Mouse (Mus musculus) left cerebral cortex, adult 2 months (tissue): Measurements from ENCODE around the gene Lin54. TPM values are rescaled to one million over a fixed set of nuclear protein-coding genes. Genes with fewer than 3 reads are reported as not detected.

Experiments
- DNase-seq, 2 experiments: peaks; one replicate each; pipeline ENCODE4 v3.0.0; 2021 to 2022; ENCODE audit warnings: low spot score in 2 of 2, mixed read lengths in 1 of 2; ENCODE audit errors: extremely low spot score in 1 of 2
- H3K27ac ChIP-seq: fragments of 200-600 bp; 2 replicates; pipeline ENCODE4 v1.8.1; 2022
- H3K4me3 ChIP-seq: fragments of 200-600 bp; 2 replicates; pipeline ENCODE4 v1.8.1; 2022
- CTCF ChIP-seq: fragments of 200-600 bp; IDR thresholded peaks from 2 replicates; pipeline ENCODE4 v1.8.1; 2022; ENCODE audit warnings: antibody characterized with exemption, mild to moderate bottlenecking, moderate library complexity
- intact Hi-C: fragments of 180-260 bp; cut with DNase I; formaldehyde crosslinking; loops from one replicate; pipeline ENCODE4 v1.15.1; 2025
- total RNA-seq, 2 experiments: library from RNA; stranded (reverse); gene quantifications; 2 replicates each; pipeline ENCODE4 v1.2.3; 2021

Gene Lin54
- total RNA-seq, 2 experiments from 2014 or later: 22.0 to 24.2 TPM

DNA sequence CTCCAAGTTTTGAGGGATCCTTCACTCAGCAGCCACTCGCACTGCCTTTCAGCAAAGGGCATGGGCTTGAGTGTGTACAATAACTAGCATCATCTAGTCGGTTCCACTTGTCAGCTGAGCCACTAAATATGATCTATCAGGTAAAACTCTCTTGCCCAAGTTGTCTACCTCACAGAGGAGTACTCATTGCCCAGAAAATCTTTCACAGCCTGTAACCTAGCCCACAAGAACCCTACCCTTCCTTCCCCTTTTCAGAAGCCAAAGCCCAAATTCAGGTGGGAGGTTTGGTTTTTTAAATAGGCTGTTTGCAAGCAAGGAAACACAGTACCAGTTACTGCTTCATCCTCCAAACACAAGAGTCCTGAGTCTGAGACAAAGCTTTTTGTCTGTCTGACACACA, 13.3 kb downstream of the Lin54 start:
- H3K4me3 ChIP-seq: no peak overlapping the region
- intact Hi-C loops: no loop called here
- no peak overlapping the region for H3K27ac ChIP-seq
- no peak for TF ChIP-seq CTCF
- DNase-seq: no peak

DNA sequence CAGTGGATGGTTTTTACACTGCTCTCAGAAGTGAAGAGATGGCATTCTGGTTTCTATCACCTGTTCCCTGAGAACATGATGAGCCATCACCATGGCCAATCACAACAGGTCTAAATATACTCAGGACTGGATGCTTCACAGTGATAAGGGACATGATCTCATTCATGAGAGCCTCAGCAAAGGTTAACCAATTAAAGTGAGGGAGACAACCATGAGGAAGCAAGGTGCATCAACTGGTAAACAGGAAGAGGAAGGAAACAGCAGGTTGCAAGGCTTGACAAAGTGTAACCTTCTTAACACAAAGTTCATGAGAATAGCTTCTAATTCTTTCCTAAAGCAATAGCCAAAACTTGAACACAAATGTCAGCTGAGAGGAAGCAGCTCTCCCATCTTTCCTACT, 16.9 kb downstream of the Lin54 start:
- intact Hi-C loops: no loop called here
- no peak for DNase-seq
- Histone ChIP-seq H3K4me3 (no peak overlapping the region), H3K27ac (no peak overlapping the region)
- no peak for TF ChIP-seq CTCF

DNA sequence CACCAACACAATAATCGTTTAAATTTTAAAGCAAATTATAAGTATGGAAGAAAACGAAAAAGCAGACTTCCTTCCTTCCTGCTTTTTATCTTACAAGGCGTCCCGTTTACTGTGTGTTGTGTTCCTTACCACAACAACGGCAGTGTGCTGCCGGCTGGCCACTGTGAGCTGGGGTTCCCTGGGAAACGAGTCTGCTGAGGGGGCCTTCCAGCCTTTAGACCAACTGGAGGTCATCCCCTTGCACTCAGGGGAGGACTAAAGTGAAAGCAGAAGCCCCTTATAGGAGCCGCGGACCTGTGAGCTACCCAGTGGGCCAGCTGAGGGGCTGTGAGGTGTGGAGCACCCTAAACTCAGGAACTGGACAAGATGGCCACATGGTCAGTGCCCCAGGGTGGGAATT, 22.8 kb downstream of the Lin54 start:
- intact Hi-C loops: no loop called here
- no peak for DNase-seq
- Histone ChIP-seq H3K27ac (no peak overlapping the region), H3K4me3 (no peak overlapping the region)
- no peak for TF ChIP-seq CTCF

DNA sequence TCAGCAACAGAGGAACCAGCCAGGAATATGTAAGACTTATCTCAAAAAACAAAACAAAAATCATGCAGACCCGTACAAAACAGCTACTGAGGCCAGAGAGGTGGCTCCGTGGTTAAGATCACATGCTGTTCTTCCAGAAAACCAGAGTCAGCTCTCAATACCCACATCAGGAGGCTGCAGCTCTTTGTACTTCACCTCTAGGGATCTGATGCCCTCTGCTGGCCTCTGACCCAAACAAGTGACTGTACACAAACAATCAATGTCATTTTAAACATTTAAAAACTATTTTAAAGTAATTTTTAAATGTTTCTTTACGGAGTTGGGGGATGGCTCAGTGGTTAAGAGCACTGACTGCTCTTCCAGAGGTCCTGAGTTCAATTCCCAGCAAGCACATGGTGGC, 24.1 kb downstream of the Lin54 start:
- Histone ChIP-seq H3K4me3 (no peak overlapping the region), H3K27ac (no peak overlapping the region)
- TF ChIP-seq CTCF: peak; percentile 8
- no peak for DNase-seq
- intact Hi-C loops: no loop called here

DNA sequence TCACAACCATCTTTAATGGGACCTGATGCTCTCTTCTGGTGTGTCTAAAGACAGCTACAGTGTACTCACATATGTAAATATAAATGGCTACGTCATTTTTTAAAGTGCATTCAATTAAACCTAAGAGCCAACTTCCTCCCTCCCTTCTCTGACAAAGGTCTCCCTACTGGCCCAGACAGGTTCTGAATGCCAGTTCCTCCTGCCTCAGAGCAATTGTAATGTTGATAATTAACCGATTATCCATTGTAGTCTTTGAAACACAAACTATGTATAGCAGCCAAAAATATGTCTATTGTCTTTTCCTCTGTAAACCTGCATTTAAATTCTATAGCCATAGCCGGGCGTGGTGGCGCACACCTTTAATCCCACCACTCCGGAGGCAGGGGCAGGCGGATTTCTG, 33.1 kb downstream of the Lin54 start:
- Histone ChIP-seq H3K27ac (no peak overlapping the region), H3K4me3 (no peak overlapping the region)
- intact Hi-C loops: no loop called here
- DNase-seq: no peak
- no peak for TF ChIP-seq CTCF

DNA sequence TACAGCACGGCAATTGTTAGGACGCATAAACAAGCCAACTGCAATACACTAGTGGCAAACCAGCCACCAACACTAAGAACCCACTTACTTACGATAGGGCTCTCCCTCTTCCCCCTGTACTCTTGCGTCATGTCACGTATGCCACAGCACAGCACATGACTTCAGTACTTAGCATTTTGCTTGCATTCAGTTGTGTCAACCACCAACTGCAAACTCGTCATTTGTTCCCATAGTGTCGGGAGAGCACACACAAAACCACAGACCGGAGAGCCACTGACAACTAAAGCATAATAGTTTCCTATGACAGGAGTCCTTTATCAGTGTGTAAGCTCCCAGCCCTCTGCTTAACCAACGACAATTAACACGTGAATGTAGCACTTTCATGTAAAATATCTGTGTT, 33.8 kb downstream of the Lin54 start:
- TF ChIP-seq CTCF: no peak
- intact Hi-C loops: no loop called here
- DNase-seq: no peak
- H3K4me3 ChIP-seq: no peak overlapping the region
- H3K27ac ChIP-seq: no peak overlapping the region

DNA sequence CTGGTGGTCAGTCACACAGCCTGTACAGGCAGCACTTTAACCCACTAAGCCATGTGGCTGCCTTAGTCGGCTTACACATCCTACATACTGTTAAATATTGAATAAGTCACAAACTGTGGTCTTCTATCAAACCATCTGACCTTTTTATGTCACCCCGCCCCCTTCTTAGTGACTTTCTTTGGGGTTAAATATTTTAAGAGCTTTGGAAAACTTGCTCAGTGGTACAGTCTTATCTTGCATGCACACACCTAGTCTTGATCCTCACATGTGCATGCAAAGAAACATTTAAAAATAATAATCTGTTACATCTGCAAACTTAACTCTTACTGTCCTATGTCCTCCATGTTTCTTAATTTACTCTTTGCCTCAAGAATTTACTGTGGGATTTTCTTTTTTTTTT, 38.1 kb downstream of the Lin54 start:
- TF ChIP-seq CTCF: no peak
- no peak for DNase-seq
- no peak overlapping the region for H3K27ac ChIP-seq
- H3K4me3 ChIP-seq: no peak overlapping the region
- intact Hi-C loops: no loop called here

DNA sequence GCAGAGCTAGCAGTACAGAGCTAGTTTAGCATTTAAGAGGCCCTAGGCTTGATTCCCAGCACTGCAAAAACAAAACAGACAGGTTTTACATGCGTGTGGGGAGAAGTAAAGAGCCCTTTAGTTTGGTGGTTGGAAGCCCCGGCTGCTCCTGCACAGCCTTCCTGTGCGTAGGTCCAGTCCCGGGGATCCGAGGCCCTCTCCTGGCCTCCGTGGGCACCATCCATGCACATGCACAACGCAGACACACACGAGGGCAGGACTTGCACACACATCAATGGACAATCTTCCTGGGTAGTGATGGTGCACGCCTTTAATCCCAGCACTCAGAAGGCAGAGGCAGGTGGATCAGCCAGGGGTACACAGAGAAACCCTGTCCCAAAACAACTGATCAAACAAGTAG, 38.9 kb downstream of the Lin54 start:
- Histone ChIP-seq H3K27ac (no peak overlapping the region), H3K4me3 (no peak overlapping the region)
- TF ChIP-seq CTCF: no peak
- intact Hi-C loops: no loop called here
- no peak for DNase-seq

DNA sequence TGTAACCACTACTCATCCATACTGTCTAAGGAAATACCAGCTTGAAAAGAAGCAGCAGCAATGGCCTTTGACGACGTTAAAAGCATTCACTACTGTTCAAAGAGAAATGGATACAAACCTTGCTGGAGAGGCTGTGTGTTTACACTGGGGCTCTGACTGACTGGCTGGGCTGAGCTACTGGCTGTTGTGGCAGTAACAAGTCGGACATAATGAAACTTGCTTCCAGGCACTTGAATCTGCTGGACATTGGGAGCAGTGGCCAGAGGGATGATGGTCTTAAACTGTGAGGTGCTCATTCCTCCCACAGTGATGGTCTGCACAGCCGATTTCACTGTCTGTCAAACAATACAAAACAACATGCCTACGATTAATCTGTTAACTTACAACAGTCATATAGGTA, 41.0 kb downstream of the Lin54 start:
- H3K27ac ChIP-seq: no peak overlapping the region
- no peak for DNase-seq
- intact Hi-C loops: no loop called here
- no peak overlapping the region for H3K4me3 ChIP-seq
- TF ChIP-seq CTCF: no peak

DNA sequence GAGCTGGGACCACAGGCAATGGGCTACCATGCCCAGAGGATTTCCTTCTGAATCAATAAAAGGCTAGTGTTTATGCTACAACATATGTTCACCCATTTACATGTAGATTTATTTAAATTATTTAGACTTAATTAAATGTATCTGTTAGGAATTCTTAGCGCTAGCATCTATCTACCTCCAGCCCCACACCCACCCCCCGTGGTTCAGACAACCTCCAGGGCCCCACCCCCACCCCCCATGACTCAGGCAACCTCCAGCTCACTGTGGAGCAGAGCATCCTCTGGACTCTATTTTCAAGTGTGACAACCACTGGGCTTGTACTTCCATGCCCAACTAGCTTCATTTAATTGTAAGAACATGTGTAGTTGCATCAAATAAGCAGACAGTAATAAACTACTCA, 48.6 kb downstream of the Lin54 start:
- no peak for TF ChIP-seq CTCF
- H3K4me3 ChIP-seq: no peak overlapping the region
- H3K27ac ChIP-seq: no peak overlapping the region
- no peak for DNase-seq
- intact Hi-C loops: no loop called here

DNA sequence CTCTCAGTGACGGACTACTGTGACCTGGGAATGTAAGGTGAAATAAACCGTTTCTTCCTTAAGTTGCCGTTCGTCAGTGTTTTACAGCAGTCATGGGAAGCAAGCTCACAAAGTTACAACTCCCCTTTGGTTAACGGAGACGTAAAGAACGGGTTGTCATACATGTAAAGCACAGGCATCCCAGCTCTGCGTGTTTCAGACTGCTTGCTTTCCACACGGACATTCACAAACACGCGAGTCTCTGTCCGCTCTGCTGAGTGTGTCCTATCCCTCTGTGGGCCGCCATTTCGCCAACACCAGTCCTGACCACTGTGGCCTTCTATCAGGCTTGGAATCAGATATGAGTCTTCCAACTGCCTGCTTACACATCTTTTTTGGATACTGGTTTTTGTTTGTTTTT, 61.6 kb downstream of the Lin54 start:
- no peak for DNase-seq
- no peak for TF ChIP-seq CTCF
- Histone ChIP-seq H3K27ac (no peak overlapping the region), H3K4me3 (no peak overlapping the region)
- intact Hi-C loops: no loop called here

DNA sequence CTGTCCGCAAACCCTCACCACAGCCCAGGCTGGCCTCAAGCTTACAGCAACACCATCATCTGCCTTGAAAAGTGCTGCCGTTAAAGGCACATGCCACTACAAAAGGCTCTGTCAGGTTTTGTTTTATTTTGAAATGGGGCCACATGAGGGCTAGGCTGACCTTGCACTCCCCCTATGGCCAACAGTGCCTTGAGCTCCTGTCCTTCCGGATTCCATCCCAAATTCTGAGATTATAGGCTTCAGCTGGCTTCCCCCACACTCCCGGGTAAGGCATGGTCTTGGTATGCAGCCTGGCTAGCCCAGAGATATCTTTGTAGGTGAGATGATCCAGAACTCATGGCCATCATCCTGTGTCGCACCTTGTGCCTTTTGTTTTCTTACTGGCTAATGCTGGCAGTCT, 62.5 kb downstream of the Lin54 start:
- intact Hi-C loops: no loop called here
- Histone ChIP-seq H3K4me3 (no peak overlapping the region), H3K27ac (no peak overlapping the region)
- no peak for TF ChIP-seq CTCF
- no peak for DNase-seq

DNA sequence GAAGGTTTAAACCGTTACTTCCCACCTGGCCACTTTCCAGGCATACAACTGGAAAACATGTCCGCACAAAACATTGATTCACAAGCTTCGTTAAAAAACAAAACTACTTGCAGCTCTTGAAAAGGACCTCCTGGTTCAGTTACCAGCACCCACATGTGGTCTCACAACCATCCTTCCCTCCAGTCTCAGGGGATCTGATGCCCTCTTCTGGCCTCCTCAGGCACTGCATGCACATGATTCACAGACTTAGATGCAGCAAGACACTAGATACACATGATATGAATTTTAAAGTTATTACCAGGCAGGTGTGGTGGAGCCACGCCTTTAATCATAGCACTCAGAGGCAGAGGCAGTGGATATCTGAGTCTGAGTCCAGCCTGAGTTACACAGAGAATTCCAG, 63.4 kb downstream of the Lin54 start:
- intact Hi-C loops: no loop called here
- H3K4me3 ChIP-seq: no peak overlapping the region
- H3K27ac ChIP-seq: no peak overlapping the region
- no peak for DNase-seq
- no peak; the same call in 1 of the 2 replicates for TF ChIP-seq CTCF

DNA sequence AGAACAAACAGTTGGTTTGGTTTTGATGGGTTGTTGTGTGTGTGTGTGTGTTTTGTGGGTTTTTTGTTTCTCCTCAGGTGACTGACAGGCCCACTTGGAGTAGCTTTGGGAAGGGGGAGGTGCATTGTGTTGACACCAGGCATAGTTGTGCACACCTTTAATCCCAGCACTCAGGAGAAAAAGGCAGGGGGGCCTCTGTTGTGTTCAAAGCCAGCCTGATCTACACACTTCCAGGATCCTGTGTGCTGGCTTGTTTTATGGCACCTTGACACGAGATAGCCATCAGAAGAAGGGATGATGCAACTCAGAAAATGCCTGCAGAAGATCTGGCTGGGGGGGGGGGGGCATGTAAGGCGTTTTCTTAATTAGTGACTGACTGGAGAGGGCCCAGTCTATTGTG, 69.5 kb downstream of the Lin54 start:
- Histone ChIP-seq H3K4me3 (no peak overlapping the region), H3K27ac (no peak overlapping the region)
- TF ChIP-seq CTCF: no peak
- no peak for DNase-seq
- intact Hi-C loops: no loop called here
